Mouse (Mus musculus) liver, adult 2 months (tissue): ENCODE results near the gene Acap1.

Source experiments
- CTCF ChIP-seq: fragments of 200-500 bp; IDR thresholded peaks from 2 replicates; pipeline ENCODE4 v1.5.1; 2011; ENCODE audit warnings: low read depth, low read length, control low read depth
- POLR2A ChIP-seq: fragments of 200-500 bp; IDR thresholded peaks from 2 replicates; pipeline ENCODE4 v1.6.1; 2011; ENCODE audit warnings: low read length, control low read depth; ENCODE audit not compliant: insufficient read depth; ENCODE audit errors: extremely low read depth

DNA sequence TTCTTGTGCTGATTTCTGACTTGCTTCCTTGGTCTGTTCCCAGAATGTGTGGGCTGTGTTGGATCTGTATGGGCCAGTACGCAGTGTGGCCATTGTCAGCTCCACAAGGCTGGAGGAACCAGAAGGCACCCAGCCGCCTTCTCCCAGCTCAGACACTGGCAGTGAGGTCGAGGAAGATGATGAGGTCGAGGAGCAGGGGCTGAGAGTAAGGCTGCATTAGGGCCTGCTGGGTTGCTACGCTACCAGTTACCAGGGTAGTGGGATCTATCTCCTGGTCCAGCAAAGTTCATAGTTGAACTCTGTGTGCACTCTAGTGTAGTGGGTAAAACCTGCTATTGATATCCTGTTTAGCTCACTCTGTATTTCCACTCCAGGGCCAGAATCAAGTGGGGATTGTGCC lies 13.8 kb upstream of the Acap1 start:
- TF ChIP-seq CTCF, result no peak
- no peak for TF ChIP-seq POLR2A
